Mouse (Mus musculus) lung, postnatal 0 days (tissue): ENCODE measurements around the gene Sept10. TPM values are rescaled to one million over a fixed set of nuclear protein-coding genes. Genes with fewer than 3 reads are reported as not detected.

Experiments
- ATAC-seq: fragments of 200-750 bp; cut with Nextera tagmentation; 2 replicates; pipeline ENCODE4 v1.8.0; 2017; ENCODE audit warnings: moderate library complexity
- DNase-seq: peaks from one replicate; pipeline ENCODE4 v3.0.0-alpha.2; 2016; ENCODE audit warnings: low spot score
- H3K27ac ChIP-seq: fragments of 300-500 bp; sonication (generic); 2 replicates; pipeline ENCODE4 v1.5.1; 2014; ENCODE audit warnings: antibody characterized with exemption, mild to moderate bottlenecking, low read length, mixed read lengths
- H3K27me3 ChIP-seq: fragments of 300-500 bp; sonication (generic); replicated peaks from 2 replicates; pipeline ENCODE4 v1.6.1; 2014; ENCODE audit warnings: low read length, mixed read lengths; ENCODE audit not compliant: insufficient read depth
- H3K36me3 ChIP-seq: fragments of 300-500 bp; sonication (generic); 2 replicates; pipeline ENCODE4 v1.6.1; 2014; ENCODE audit warnings: low read length, mixed read lengths; ENCODE audit not compliant: insufficient read depth
- H3K4me1 ChIP-seq: fragments of 300-500 bp; sonication (generic); 2 replicates; pipeline ENCODE4 v1.6.1; 2014; ENCODE audit warnings: antibody characterized with exemption, low read depth, low read length, mixed read lengths; ENCODE audit not compliant: insufficient read depth
- H3K4me2 ChIP-seq: fragments of 300-500 bp; sonication (generic); replicated peaks from 2 replicates; pipeline ENCODE4 v1.6.1; 2014; ENCODE audit warnings: low read depth, mild to moderate bottlenecking, low read length, moderate library complexity, mixed read lengths
- H3K4me3 ChIP-seq: fragments of 300-500 bp; sonication (generic); 2 replicates; pipeline ENCODE4 v1.5.1; 2014; ENCODE audit warnings: low read depth, low read length
- H3K9ac ChIP-seq: fragments of 300-500 bp; sonication (generic); replicated peaks from 2 replicates; pipeline ENCODE4 v1.6.1; 2014; ENCODE audit warnings: low read depth, mild to moderate bottlenecking
- H3K9me3 ChIP-seq: fragments of 300-500 bp; sonication (generic); 2 replicates; pipeline ENCODE4 v1.6.1; 2016; ENCODE audit warnings: low read length, mixed read lengths
- CTCF ChIP-seq: IDR thresholded peaks from 2 replicates; pipeline ENCODE4 v1.5.1; 2016; ENCODE audit warnings: antibody characterized with exemption, mild to moderate bottlenecking
- EP300 ChIP-seq: IDR thresholded peaks from 2 replicates; pipeline ENCODE4 v1.6.1; 2016; ENCODE audit warnings: antibody characterized with exemption, mild to moderate bottlenecking, control low read depth
- WGBS: fragments of 180-500 bp; shearing (Covaris S2); extraction: QIAGEN DNeasy Blood & Tissue Kit; methylation state at CpG from one replicate; pipeline ENCODE4 v1.1.7; 2014; 5-methylcytosine and 5-hydroxymethylcytosine counted together
- polyA plus RNA-seq: library from polyadenylated mRNA; unstranded; fragments of >200 nt; fragmentation: Nextera tagmentation; extraction: Ambion mirVana; gene quantifications from 2 replicates; pipeline ENCODE4 v1.2.1, GENCODE M21; 2015

The Sept10 gene
- polyA plus RNA-seq, 1 experiment from 2014 or later, result 42.2 TPM

DNA sequence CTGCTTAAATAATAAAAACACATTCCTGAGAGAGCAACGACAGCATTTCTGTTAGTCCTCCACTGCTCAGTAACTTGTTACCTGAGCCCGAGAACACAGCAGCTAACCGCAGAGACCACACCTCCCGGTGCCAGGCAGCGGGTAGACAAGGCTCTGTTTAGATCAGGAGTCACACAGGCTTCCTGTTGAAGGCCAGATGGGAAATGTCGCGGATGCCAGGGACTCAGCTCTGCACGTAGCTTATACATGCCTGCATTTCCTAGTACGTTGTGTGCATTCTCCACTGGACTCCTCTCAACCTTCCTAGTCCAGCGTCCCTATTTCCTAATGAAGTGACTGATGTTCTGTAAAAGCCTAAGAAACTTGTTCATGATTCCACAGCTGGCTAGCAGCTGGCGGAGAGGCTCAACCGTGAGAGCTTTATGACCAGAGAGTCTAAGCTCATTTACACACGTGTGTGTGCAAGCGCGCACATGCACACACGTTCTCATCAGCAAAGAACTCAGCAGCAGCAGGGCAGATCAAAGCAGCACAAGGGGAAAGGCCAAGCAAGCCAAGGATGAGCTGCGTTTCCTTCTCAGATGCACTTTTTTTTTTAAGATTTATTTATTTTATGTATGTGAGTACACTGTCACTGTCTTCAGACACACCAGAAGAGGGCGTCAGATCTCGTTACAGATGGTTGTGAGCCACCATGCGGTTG, 89.6 kb downstream of the Sept10 start:
- H3K27ac ChIP-seq, result peak overlapping the region; percentile 35; the same call in 1 of the 2 replicates
- TF ChIP-seq EP300 (peak; percentile 73; the same call in 1 of the 2 replicates), CTCF (no peak; the same call in 1 of the 2 replicates)
- no peaks in the 10 kb centered on the region for H3K36me3 ChIP-seq
- H3K9ac ChIP-seq, result no peak overlapping the region
- no peaks in the 10 kb centered on the region for H3K9me3 ChIP-seq
- H3K4me3 ChIP-seq, result no peak overlapping the region
- H3K4me2 ChIP-seq, result no peak overlapping the region
- WGBS, result 37% methylated on average over 20 of the region's 20 CpGs
- DNase-seq (peak; percentile 81), ATAC-seq (peak; percentile 87)
- H3K4me1 ChIP-seq, result peaks cover 6% of the 10 kb centered on the region
- H3K27me3 ChIP-seq, result no peaks in the 10 kb centered on the region

- no peak overlapping the region for H3K4me3 ChIP-seq
- TF ChIP-seq EP300, result no peak
- no peak for TF ChIP-seq CTCF
- ATAC-seq, result no peak
- H3K27me3 ChIP-seq, result no peaks in the 10 kb centered on the region
- no peak overlapping the region for H3K27ac ChIP-seq
- no peaks in the 10 kb centered on the region for H3K9me3 ChIP-seq
- H3K4me2 ChIP-seq, result no peak overlapping the region
- no peak overlapping the region for H3K9ac ChIP-seq
- WGBS, result 57% methylated on average over 6 of the region's 6 CpGs
- peaks cover 6% of the 10 kb centered on the region for H3K4me1 ChIP-seq
- no peak for DNase-seq
- H3K36me3 ChIP-seq, result no peaks in the 10 kb centered on the region
These were observed 94.0 kb downstream of the Sept10 start for GRCm38 (mm10) chr10:59127637-59128036.

DNA sequence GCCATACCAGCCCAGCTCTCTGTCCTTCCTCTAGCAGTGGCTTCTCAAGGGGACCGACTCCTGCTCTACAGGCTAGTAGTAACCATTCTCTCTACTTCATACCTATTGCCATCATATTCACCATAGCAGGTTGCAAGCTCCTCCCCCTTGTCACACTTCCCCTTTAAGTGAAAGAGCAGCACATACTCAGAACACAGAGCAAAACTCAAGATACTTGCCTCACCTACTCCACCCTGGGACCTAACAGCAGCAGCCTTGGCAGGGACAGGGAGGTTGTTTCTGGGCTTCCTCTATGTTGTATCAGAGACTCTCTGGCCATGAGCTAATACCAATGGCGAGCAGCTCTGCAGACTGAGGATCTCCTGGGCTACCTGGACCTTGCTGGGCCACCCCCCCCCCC, 96.2 kb downstream of the Sept10 start:
- Histone ChIP-seq H3K27ac (no peak overlapping the region), H3K4me1 (no peaks in the 10 kb centered on the region), H3K27me3 (no peaks in the 10 kb centered on the region), H3K4me2 (no peak overlapping the region), H3K4me3 (no peak overlapping the region), H3K36me3 (no peaks in the 10 kb centered on the region), H3K9me3 (no peaks in the 10 kb centered on the region), H3K9ac (no peak overlapping the region)
- ATAC-seq (no peak), DNase-seq (no peak)
- 87% methylated on average over 2 of the region's 2 CpGs for WGBS
- no peak for TF ChIP-seq EP300
- TF ChIP-seq CTCF, result no peak

DNA sequence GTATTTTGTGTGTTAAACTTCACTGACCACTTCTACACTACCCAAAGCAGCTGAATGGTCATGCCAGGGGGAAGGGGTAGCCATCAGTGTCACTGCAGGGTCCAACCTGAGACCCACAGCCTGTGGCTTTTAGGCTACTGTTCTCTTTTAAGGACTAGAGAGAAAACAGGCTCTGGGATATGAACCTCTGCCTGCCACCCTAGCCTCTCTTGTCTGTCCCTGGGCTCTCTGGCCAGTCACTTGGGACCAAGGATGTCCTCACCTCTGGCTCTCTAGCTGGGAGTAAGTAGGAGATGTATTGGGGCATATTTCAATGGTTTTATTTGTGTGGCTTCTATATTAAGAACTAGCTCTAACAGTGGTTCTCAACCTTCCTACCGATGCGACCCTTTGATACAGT, 101.8 kb downstream of the Sept10 start:
- TF ChIP-seq CTCF, result no peak
- TF ChIP-seq EP300, result no peak
- DNase-seq, result no peak
- no peaks in the 10 kb centered on the region for H3K9me3 ChIP-seq
- H3K9ac ChIP-seq, result no peak overlapping the region
- no peak for ATAC-seq
- H3K4me3 ChIP-seq, result no peak overlapping the region
- no peaks in the 10 kb centered on the region for H3K36me3 ChIP-seq
- no peak overlapping the region for H3K4me2 ChIP-seq
- H3K27ac ChIP-seq, result no peak overlapping the region
- H3K4me1 ChIP-seq, result no peaks in the 10 kb centered on the region; the same call in 1 of the 2 replicates
- WGBS, result 91% methylated on average over 2 of the region's 2 CpGs
- no peaks in the 10 kb centered on the region for H3K27me3 ChIP-seq

DNA sequence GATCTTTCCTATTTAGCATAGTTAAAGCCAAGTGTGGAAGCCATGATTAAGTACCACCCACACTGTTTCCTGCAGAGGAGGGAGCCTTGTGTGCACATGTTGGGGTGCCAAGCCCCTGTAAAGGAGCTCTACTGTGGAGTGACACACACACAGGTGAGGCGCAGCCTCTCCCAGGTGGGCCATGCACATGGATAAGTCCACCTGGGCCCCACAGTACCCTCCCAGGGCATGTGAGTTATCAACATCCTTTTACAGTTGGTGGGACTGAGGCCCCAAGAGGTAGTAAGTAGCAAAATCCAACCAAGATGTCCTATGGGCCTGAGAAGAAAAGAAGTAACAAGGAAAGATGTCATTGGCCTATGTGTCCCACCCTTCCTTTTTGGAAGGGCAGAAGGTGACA, 102.6 kb downstream of the Sept10 start:
- H3K9ac ChIP-seq, result no peak overlapping the region
- no peak for TF ChIP-seq CTCF
- no peak for TF ChIP-seq EP300
- no peaks in the 10 kb centered on the region for H3K9me3 ChIP-seq
- no peak overlapping the region for H3K4me2 ChIP-seq
- peaks cover 2% of the 10 kb centered on the region; the same call in 1 of the 2 replicates for H3K4me1 ChIP-seq
- no peaks in the 10 kb centered on the region for H3K27me3 ChIP-seq
- ATAC-seq (no peak), DNase-seq (no peak)
- no peak overlapping the region for H3K27ac ChIP-seq
- 94% methylated on average over 1 of the region's 1 CpGs for WGBS
- H3K4me3 ChIP-seq, result no peak overlapping the region
- no peaks in the 10 kb centered on the region for H3K36me3 ChIP-seq

- ATAC-seq (no peak), DNase-seq (peak; percentile 70)
- Histone ChIP-seq H3K9ac (no peak overlapping the region), H3K27me3 (no peaks in the 10 kb centered on the region), H3K4me2 (no peak overlapping the region), H3K36me3 (no peaks in the 10 kb centered on the region), H3K27ac (0 out of 2 replicates have a peak overlapping the region, but pooled peaks have one; percentile 4), H3K9me3 (no peaks in the 10 kb centered on the region), H3K4me3 (no peak overlapping the region), H3K4me1 (peaks cover 2% of the 10 kb centered on the region; the same call in 1 of the 2 replicates)
- TF ChIP-seq EP300 (no peak), CTCF (no peak)
- 53% methylated on average over 5 of the region's 5 CpGs for WGBS
These were observed 104.1 kb downstream of the Sept10 start for GRCm38 (mm10) chr10:59117555-59117954.
